Mouse (Mus musculus): ENCODE data around the gene Tmc6.

The Tmc6 gene

GRCm38 (mm10) chr11:117780582-117781111 lies 1.4 kb downstream of the Tmc6 start:
- DNase-seq (ENCODE audit: low spot score) = peak; percentile 96

GRCm38 (mm10) chr11:117780199-117780515 lies 1.8 kb downstream of the Tmc6 start:
- no peak for DNase-seq (ENCODE audit: low spot score)

- no peak for DNase-seq (ENCODE audit: low spot score)
These were observed 2.4 kb downstream of the Tmc6 start for GRCm38 (mm10) chr11:117779434-117780198.

GRCm38 (mm10) chr11:117778851-117779433 lies 3.1 kb downstream of the Tmc6 start:
- DNase-seq (ENCODE audit: low spot score) = no peak

- DNase-seq (ENCODE audit: low spot score) = no peak
These were observed 4.0 kb downstream of the Tmc6 start for GRCm38 (mm10) chr11:117778031-117778430.

GRCm38 (mm10) chr11:117777111-117777510 lies 4.9 kb downstream of the Tmc6 start:
- peak; percentile 75 for DNase-seq (ENCODE audit: low spot score)

GRCm38 (mm10) chr11:117776085-117776792 lies 5.8 kb downstream of the Tmc6 start:
- no peak for DNase-seq (ENCODE audit: low spot score)

DNA sequence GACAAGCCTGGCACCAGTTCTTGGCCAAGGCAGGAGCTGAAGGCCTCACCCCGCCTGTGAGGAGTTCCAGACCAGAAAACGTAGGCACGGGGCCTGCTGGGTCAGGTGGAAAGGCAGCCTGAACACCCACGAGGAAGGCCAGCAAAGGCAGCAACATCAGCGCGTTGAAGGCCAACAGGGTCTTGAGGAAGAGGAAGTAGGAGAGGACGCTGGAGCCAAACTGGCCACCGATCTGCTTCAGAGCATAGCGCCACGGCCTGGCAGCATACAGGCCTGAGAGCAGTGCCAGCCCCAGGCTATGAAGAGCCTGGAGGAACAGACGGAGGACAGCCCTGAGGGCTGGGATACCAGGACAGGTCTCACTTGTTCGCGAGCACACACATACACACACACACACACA lies 6.5 kb downstream of the Tmc6 start:
- DNase-seq (ENCODE audit: low spot score) = no peak

DNA sequence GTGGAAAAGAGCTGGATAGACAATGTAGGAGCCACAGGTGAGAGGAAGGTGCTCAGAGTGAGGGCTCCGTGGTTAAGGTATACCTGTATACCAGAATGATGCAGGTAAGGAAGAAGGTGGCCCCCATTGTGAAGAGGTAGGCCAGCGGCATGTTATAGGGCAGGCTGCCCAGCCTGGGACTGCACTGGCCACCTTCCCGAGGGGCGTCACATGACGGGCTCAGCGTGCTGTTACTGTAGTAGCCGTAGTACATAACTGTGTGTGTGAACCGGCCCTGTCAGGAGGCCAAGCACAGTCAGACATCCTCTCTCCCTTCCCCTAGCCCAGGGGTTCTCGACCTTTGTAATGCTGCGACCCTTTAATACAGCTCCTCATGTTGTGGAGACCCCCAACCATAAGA lies 7.1 kb downstream of the Tmc6 start:
- DNase-seq (ENCODE audit: low spot score) = no peak

GRCm38 (mm10) chr11:117772352-117772751 lies 9.6 kb downstream of the Tmc6 start:
- DNase-seq (ENCODE audit: low spot score) = no peak

DNA sequence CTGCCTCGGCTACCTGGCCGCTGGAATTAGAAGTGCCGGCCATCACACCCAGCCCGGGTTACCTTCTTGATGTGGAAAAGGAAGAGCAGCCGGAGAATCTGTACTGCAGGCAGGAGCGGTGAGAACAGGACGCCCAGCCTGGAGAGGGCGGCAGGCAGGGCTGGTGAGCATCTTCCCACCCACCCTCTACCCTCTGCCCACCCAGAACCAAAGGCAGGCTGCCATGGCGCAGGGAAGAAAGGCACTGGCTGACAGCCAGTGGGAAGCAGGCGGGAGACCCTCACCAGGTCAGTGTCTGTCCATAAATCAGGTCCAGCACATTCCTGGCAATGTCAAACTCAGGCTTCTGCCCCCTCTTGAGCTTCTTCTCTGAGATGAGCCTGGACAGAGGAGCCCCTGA lies 11.6 kb downstream of the Tmc6 start:
- no peak for DNase-seq (ENCODE audit: low spot score)

DNA sequence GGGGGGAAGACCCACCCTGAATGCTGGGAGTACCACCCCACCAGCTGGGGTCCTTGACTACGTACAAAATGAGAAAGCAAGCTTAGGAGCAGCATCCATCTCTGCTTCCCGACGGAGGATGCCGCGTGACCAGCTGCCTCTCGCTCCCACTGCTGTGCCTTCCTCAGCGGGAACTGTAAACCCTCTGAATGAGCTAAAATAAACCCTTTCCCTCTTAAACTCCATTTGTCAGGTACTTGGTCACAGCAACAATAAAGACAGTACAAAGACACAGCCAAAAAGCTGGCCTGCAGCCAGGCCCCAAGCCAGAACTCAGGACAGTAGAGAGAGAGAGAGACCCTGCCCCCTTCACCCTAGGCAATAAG lies 12.3 kb downstream of the Tmc6 start:
- DNase-seq (ENCODE audit: low spot score) = no peak

DNA sequence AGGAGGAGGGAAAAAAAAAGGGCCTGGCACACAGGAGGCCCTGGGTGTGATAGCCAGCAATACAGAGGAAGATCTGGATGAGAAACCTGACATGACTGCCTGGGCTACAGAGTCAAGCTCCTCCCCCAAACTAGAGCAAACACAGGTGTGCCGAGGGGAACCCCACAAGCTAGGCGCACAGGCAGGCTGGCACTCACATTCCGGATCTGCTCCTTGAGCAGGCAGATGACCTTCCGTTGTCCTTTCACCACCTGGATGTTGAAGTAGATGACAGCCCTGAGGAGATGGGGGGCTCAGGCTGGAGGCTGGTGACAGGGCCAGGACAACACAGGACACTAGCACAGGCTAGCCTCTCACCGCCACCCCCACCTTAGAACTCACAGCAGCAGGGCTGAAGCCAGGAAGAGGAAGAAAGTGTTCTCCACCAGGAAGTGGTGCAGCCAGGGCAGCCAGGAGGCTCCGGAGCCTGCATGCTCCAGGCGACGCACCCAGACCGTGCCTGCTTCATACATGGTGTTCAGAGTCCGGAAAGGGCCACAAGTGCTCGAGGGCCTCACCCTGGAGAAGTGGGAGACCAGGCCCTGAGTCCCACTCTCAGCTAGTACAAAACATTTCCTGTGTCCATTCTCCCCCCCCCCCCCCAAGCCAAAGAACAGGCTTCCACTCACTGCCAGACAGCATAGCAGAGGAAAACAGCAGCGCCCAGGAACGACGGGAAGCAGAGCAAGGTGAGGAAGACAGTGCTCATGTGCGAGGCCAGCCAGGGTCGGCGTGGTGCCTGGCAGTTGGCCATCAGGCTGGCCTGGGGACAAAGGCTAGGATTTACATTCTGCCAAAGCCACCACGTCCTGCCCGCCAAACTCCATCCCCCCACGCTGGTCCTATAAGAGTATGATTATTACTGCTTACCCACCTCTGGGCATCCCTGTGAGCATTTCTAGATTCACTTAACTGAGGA lies 13.0 kb downstream of the Tmc6 start:
- no peak for DNase-seq (ENCODE audit: low spot score)

DNA sequence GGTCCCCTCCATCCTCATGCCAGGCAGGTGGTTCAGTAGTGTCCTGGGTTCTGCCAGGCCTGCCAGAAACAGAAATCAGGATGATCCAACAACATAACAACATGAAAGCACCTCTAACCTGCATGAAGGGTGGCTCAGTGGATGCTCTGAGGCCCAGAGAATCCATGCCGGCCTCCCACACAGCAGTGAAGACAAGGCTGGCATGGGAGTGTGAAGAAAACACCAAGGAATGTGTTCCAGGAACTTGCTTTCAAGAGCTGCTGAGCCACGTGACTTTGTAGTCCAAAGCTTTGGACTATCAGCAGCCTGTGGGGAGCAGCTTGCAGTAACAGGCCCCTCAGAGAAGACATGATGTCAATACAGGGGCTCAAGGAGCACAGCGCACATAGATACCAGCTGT lies 15.7 kb downstream of the Tmc6 start:
- DNase-seq (ENCODE audit: low spot score) = no peak

GRCm38 (mm10) chr11:117765361-117765760 lies 16.6 kb downstream of the Tmc6 start:
- DNase-seq (ENCODE audit: low spot score) = no peak

- DNase-seq (ENCODE audit: low spot score) = no peak
These were observed 17.7 kb downstream of the Tmc6 start for GRCm38 (mm10) chr11:117764319-117764718.

- no peak for DNase-seq (ENCODE audit: low spot score)
These were observed 19.8 kb downstream of the Tmc6 start for GRCm38 (mm10) chr11:117762246-117762645.

DNA sequence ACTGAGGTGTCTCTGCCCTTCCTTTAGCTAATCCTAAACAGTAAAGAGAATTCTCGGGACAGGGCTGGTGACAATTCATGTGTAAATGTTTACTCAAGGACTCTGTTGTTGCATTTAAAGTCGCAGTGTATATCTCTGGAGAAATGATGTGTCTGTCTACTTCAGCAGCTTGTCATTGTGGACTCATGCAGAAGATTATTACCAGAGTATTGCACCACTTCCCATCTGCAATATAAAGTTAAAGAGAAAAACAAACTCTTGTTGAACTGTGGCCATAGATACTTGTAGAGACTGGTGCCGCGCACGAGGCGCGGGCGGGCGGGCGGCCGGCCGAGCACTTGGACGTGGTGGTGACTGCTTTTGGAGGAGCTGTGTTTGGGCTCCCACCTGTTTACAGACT lies 20.2 kb downstream of the Tmc6 start:
- DNase-seq (ENCODE audit: low spot score) = no peak

DNA sequence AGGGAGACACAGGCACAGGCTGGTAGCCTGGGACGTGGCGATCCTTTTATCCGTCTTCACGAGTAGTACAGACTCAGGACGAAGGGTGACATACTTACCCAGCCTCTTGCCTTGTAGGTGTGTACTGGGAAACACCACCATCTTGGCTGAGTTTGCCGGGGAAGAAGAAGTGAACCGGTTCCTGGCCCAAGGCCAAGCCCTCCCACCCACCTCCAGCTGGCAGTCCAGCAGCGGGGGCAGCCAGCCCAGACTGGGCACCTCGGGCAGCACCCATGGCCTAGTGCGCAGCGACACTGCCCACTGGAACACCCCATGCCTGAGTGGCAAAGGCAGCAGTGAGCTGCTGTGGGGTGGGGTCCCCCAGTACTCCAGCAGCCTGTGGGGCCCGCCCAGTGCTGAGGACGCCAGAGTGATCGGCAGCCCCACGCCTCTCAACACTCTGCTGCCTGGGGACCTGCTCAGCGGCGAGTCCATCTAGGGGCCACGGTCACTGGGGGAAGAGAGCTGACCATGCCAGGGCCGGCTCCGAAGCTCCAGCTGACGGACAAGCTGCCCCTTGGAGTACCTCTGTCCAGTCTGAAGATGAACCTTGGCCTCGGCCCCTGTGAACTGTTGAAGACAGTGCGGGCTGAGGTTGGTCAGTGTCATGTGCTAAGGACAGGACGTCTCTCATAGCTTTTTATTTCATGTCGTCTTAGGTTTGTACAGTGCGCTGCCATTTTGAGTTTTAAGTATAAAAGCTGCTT lies 21.5 kb downstream of the Tmc6 start:
- DNase-seq (ENCODE audit: low spot score) = no peak

- DNase-seq (ENCODE audit: low spot score) = no peak
These were observed 22.7 kb downstream of the Tmc6 start for GRCm38 (mm10) chr11:117759267-117759666.

DNA sequence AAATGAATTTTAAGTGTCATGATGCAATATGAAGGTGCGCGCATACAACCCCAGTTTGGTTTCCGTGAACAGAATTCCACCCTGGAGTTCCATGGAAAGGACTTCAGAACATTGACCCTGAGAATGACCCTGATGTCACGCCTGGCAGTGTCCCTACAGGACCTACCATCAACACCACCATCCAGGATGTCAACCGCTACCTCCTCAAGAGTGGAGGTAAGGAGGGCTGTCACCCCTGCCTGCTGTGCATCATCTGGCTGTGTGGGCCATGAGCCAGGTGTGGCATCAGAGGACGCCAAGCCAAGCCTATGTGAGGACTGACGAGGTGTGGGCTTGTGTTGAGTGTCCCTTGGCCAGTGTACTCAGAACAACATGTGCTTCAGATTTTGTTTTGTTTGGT lies 26.1 kb downstream of the Tmc6 start:
- no peak for DNase-seq (ENCODE audit: low spot score)
